Mouse (Mus musculus) T-cell, adult 66 days (primary cell): ENCODE results near the gene Gm6803. TPM values are rescaled to one million over a fixed set of nuclear protein-coding genes. Genes with fewer than 3 reads are reported as not detected.

Experiments used
- total RNA-seq, 2 experiments: library from RNA; stranded (reverse); gene quantifications; 3 replicates in 1 of 2; 4 replicates in 1 of 2; pipeline ENCODE4 v1.2.4; 2023

The Gm6803 gene
- total RNA-seq = not detected

GRCm38 (mm10) chr12:88018671-88019070 lies at the start of gene Gm6803:
Gene Gm6803 (minus strand): TSS chr12:88018771.

GRCm38 (mm10) chr12:88026704-88027103 lies 8.1 kb upstream of the Gm6803 start, which contains the start of gene Gm2056:
Gene Gm2056 (plus strand): TSS chr12:88027004.

GRCm38 (mm10) chr12:88011548-88011947 lies 7.0 kb downstream of the Gm6803 start, which contains the start of gene Gm2075:
Gene Gm2075 (plus strand): TSS chr12:88011848.

Other genes with a start within 250 kb of the Gm6803 start
- gene Gm21319, start 243.0 kb downstream of the Gm6803 start, total RNA-seq = not detected
- gene Gm21936, start 223.3 kb downstream of the Gm6803 start, total RNA-seq = not detected
- not detected for gene BB287469, start 202.2 kb downstream of the Gm6803 start, total RNA-seq
- not detected for gene Gm2001, start 176.4 kb downstream of the Gm6803 start, total RNA-seq
- not detected for gene Gm2016, start 144.7 kb downstream of the Gm6803 start, total RNA-seq
- not detected for gene Gm2022, start 123.4 kb downstream of the Gm6803 start, total RNA-seq
- gene Gm2035, start 98.9 kb downstream of the Gm6803 start, total RNA-seq = not detected
- gene Gm2042, start 64.7 kb downstream of the Gm6803 start, total RNA-seq = not detected
- not detected for gene Gm2075, start 6.9 kb downstream of the Gm6803 start, total RNA-seq
- gene Gm2056, start 8.2 kb upstream of the Gm6803 start, total RNA-seq = not detected
- not detected for gene Gm16368, start 64.9 kb upstream of the Gm6803 start, total RNA-seq
- gene Gm10436, start 163.3 kb upstream of the Gm6803 start, total RNA-seq = not detected
- not detected for gene Gm8332, start 231.3 kb upstream of the Gm6803 start, total RNA-seq